17 mouse cellular contexts compared by ENCODE assay signal in genomic region chr10:90970560-90970959, GRCm38 (mm10).
DNase-seq lines count a peak whose midpoint lies in the region; ATAC-seq and TF ChIP-seq lines count a peak whose summit lies in the region.
"Had no signal": no experiment of that assay in that cellular context is flagged by ENCODE, and none has a peak within 500 bp of the region (broad histone marks: within the 10 kb centered on the region; RNA-seq: fewer than 3 reads in every experiment).

No protein-coding gene starts in this region.

- peaks cover 3% of the 10 kb centered on the region; the same call in 1 of the 2 replicates for H3K4me1 ChIP-seq in midbrain, embryonic 11.5 days (ENCODE audit: control insufficient read depth, insufficient read depth, low read length)
- H3K4me1 ChIP-seq in midbrain, embryonic 14.5 days (ENCODE audit: control insufficient read depth, insufficient read depth, low read length) = peaks cover 7% of the 10 kb centered on the region; the same call in 1 of the 2 replicates
- no peaks in the 10 kb centered on the region for H3K4me1 ChIP-seq in MEL (ENCODE audit: control insufficient read depth in 1 of 2, insufficient read depth in 2 of 2, low read length in 2 of 2)
- H3K4me1 ChIP-seq in limb, embryonic 13.5 days = peaks cover 24% of the 10 kb centered on the region

- no peak for TF ChIP-seq CTCF in MEL (IDR thresholded peaks at IDR 0.05 in 2 of 3, conservative IDR thresholded peaks at IDR 0.05 in 1 of 3; ENCODE audit: control insufficient read depth in 1 of 3, insufficient read depth in 1 of 3, low read depth in 2 of 3, low read length in 3 of 3, poor library complexity in 1 of 3, severe bottlenecking in 1 of 3)

- H3K4me2 ChIP-seq in midbrain, embryonic 11.5 days = no peak overlapping the region
- H3K4me2 ChIP-seq in midbrain, embryonic 14.5 days (ENCODE audit: low read length) = no peak overlapping the region
- peak overlapping the region; percentile 98; the same call in 1 of the 2 replicates for H3K4me2 ChIP-seq in limb, embryonic 13.5 days (replicated peaks)

- H3K27ac ChIP-seq in midbrain, embryonic 11.5 days (ENCODE audit: low read depth, low read length) = no peak overlapping the region
- no peak overlapping the region for H3K27ac ChIP-seq in midbrain, embryonic 14.5 days (replicated peaks; ENCODE audit: low read depth, low read length)
- H3K27ac ChIP-seq in MEL (ENCODE audit: control insufficient read depth, low read depth, low read length) = no peak overlapping the region
- no peak overlapping the region for H3K27ac ChIP-seq in limb, embryonic 13.5 days
- H3K27ac ChIP-seq: hindbrain, embryonic 12.5 days; liver, embryonic 13.5 days had no signal

- H3K36me3 ChIP-seq in midbrain, embryonic 11.5 days (ENCODE audit: control insufficient read depth, insufficient read depth, low read length) = no peaks in the 10 kb centered on the region
- H3K36me3 ChIP-seq in midbrain, embryonic 14.5 days (ENCODE audit: control insufficient read depth, insufficient read depth, low read length) = no peaks in the 10 kb centered on the region
- no peaks in the 10 kb centered on the region for H3K36me3 ChIP-seq in MEL (ENCODE audit: control insufficient read depth in 1 of 2, insufficient read depth in 2 of 2, low read length in 2 of 2)
- H3K36me3 ChIP-seq in limb, embryonic 13.5 days = no peaks in the 10 kb centered on the region
- H3K36me3 ChIP-seq: forebrain, embryonic 10.5 days; heart, embryonic 12.5 days; hindbrain, embryonic 12.5 days; liver, embryonic 13.5 days had no signal

- TF ChIP-seq POLR2A in MEL (IDR thresholded peaks at IDR 0.05; ENCODE audit: control insufficient read depth in 1 of 2, insufficient read depth in 1 of 2, low read depth in 1 of 2, low read length in 2 of 2, poor library complexity in 1 of 2) = no peak

- no peaks in the 10 kb centered on the region for H3K9me3 ChIP-seq in midbrain, embryonic 11.5 days (ENCODE audit: control insufficient read depth, low read length)
- H3K9me3 ChIP-seq in midbrain, embryonic 14.5 days (ENCODE audit: control insufficient read depth, low read length) = no peaks in the 10 kb centered on the region
- H3K9me3 ChIP-seq in MEL (replicated peaks; ENCODE audit: insufficient read depth, low read length) = no peaks in the 10 kb centered on the region
- H3K9me3 ChIP-seq in limb, embryonic 13.5 days = no peaks in the 10 kb centered on the region
- H3K9me3 ChIP-seq: forebrain, embryonic 10.5 days; heart, embryonic 12.5 days; hindbrain, embryonic 12.5 days; liver, embryonic 13.5 days had no signal

- DNase-seq in kidney, postnatal 14 days = peak; percentile 18
- no peak for DNase-seq in kidney, adult 18-20 months
- peak; percentile 87 for DNase-seq in midbrain, embryonic 11.5 days (ENCODE audit: low spot score, missing footprints)
- DNase-seq in midbrain, embryonic 14.5 days = no peak
- DNase-seq in MEL (ENCODE audit: low read depth, low spot score) = no peak
- no peak for DNase-seq in right cerebral cortex, adult 18-20 months
- DNase-seq: cerebellum, adult 11 months; layer of hippocampus, adult 9-11 months; liver, embryonic 13.5 days; lung, adult 2 months; lung, postnatal 14 days had no signal

- 40% methylated on average over 4 of the region's 4 CpGs for whole genome bisulfite sequencing in midbrain, embryonic 11.5 days
- WGBS in midbrain, embryonic 14.5 days = 44% methylated on average over 4 of the region's 4 CpGs
- WGBS in limb, embryonic 13.5 days = 24% methylated on average over 4 of the region's 4 CpGs

- TF ChIP-seq RAD21 in MEL (IDR thresholded peaks at IDR 0.05; ENCODE audit: low read depth, low read length) = no peak

- no peak overlapping the region for H3K9ac ChIP-seq in midbrain, embryonic 11.5 days (ENCODE audit: low read length)
- H3K9ac ChIP-seq in midbrain, embryonic 14.5 days (replicated peaks; ENCODE audit: low read length) = no peak overlapping the region
- no peak overlapping the region for H3K9ac ChIP-seq in MEL (ENCODE audit: control insufficient read depth, low read depth, low read length, poor library complexity, severe bottlenecking)
- no peak overlapping the region for H3K9ac ChIP-seq in limb, embryonic 13.5 days
- H3K9ac ChIP-seq: liver, embryonic 13.5 days had no signal

- TF ChIP-seq EP300 in MEL (IDR thresholded peaks at IDR 0.05; ENCODE audit: low read depth in 1 of 2, low read length in 2 of 2) = no peak

- H3K4me3 ChIP-seq in midbrain, embryonic 11.5 days (ENCODE audit: low read depth, low read length) = no peak overlapping the region
- no peak overlapping the region for H3K4me3 ChIP-seq in midbrain, embryonic 14.5 days (replicated peaks; ENCODE audit: low read depth, low read length)
- H3K4me3 ChIP-seq in MEL (ENCODE audit: control insufficient read depth in 1 of 2, insufficient read depth in 1 of 2, low read depth in 2 of 2, low read length in 2 of 2) = no peak overlapping the region
- no peak overlapping the region for H3K4me3 ChIP-seq in limb, embryonic 13.5 days

- peaks cover 27% of the 10 kb centered on the region for H3K27me3 ChIP-seq in midbrain, embryonic 11.5 days (ENCODE audit: control insufficient read depth, insufficient read depth, low read length)
- peaks cover 12% of the 10 kb centered on the region for H3K27me3 ChIP-seq in midbrain, embryonic 14.5 days (ENCODE audit: control insufficient read depth, insufficient read depth, low read length)
- H3K27me3 ChIP-seq in MEL (ENCODE audit: control insufficient read depth in 1 of 2, insufficient read depth in 2 of 2, low read length in 2 of 2) = no peaks in the 10 kb centered on the region
- H3K27me3 ChIP-seq in limb, embryonic 13.5 days = peaks cover 55% of the 10 kb centered on the region
- H3K27me3 ChIP-seq: Patski had no signal

- ATAC-seq in midbrain, embryonic 11.5 days (ENCODE audit: low FRiP score) = no peak
- ATAC-seq in midbrain, embryonic 14.5 days (ENCODE audit: low FRiP score, low TSS enrichment) = no peak
- ATAC-seq in limb, embryonic 13.5 days (ENCODE audit: low FRiP score, low read depth) = no peak
- ATAC-seq: intestine, postnatal 0 days; Patski had no signal

- no peaks in the 10 kb centered on the region for H3K79me2 ChIP-seq in MEL (ENCODE audit: control insufficient read depth, insufficient read depth, low read length, poor library complexity)

TF ChIP-seq in MEL, 35 proteins besides CTCF, POLR2A, EP300 and RAD21:
- TF ChIP-seq MAFK (IDR thresholded peaks at IDR 0.05; ENCODE audit: borderline replicate concordance, low read depth, low read length) (peak; percentile 79), MYC (IDR thresholded peaks at IDR 0.05; ENCODE audit: low read depth, low read length) (no peak)
TF ChIP-seq in MEL: peak in this region for 1.

Comparison
In these comparisons a context has a peak if more than half of its experiments do, and no peak if none do; other contexts are left out.
1. DNase-seq: peak in kidney, postnatal 14 days (single experiment) and midbrain, embryonic 11.5 days (single experiment); none in kidney, adult 18-20 months (single experiment), midbrain, embryonic 14.5 days (single experiment), MEL (single experiment) and right cerebral cortex, adult 18-20 months (single experiment).